Mouse (Mus musculus): Measurements from ENCODE around the gene Nabp2. TPM values are rescaled to one million over a fixed set of nuclear protein-coding genes. Genes with fewer than 3 reads are reported as not detected.

Gene Nabp2
- polyA plus RNA-seq, 1 experiment from 2014 or later, result 33.8 TPM

GRCm38 (mm10) chr10:128367899-128368401 lies 43.3 kb downstream of the Nabp2 start:
- WGBS (ENCODE audit: insufficient replicate concordance), result 20% methylated on average over 19 of the region's 19 CpGs
- no peak for DNase-seq
- H3K4me1 ChIP-seq (ENCODE audit: insufficient read depth), result peaks cover 19% of the 10 kb centered on the region
- H3K9ac ChIP-seq (replicated peaks), result peak overlapping the region; percentile 82
- peak overlapping the region; percentile 97 for H3K4me2 ChIP-seq (ENCODE audit: low read depth, low read length)
- H3K27ac ChIP-seq (ENCODE audit: low read depth), result peak overlapping the region; percentile 98
- H3K36me3 ChIP-seq (replicated peaks; ENCODE audit: insufficient read depth, low read length), result peaks cover 9% of the 10 kb centered on the region
- no peaks in the 10 kb centered on the region for H3K9me3 ChIP-seq (ENCODE audit: low read length)
- TF ChIP-seq EP300 (IDR thresholded peaks at IDR 0.05; ENCODE audit: low read depth), result no peak
- TF ChIP-seq CTCF (IDR thresholded peaks at IDR 0.05; ENCODE audit: low read depth), result no peak
- peak overlapping the region; percentile 81 for H3K4me3 ChIP-seq (ENCODE audit: low read depth, low read length)
- no peaks in the 10 kb centered on the region for H3K27me3 ChIP-seq (ENCODE audit: insufficient read depth, low read length)
- peak; percentile 45; the same call in 1 of the 2 replicates for ATAC-seq

- 51% methylated on average over 3 of the region's 3 CpGs for WGBS (ENCODE audit: insufficient replicate concordance)
- DNase-seq, result no peak
These were observed 48.7 kb downstream of the Nabp2 start for GRCm38 (mm10) chr10:128362568-128362967.

GRCm38 (mm10) chr10:128361836-128362235 lies 49.5 kb downstream of the Nabp2 start:
- TF ChIP-seq EP300 (IDR thresholded peaks at IDR 0.05; ENCODE audit: low read depth) (no peak), CTCF (IDR thresholded peaks at IDR 0.05; ENCODE audit: low read depth) (no peak)
- H3K9me3 ChIP-seq (ENCODE audit: low read length), result no peaks in the 10 kb centered on the region
- 90% methylated on average over 6 of the region's 6 CpGs for WGBS (ENCODE audit: insufficient replicate concordance)
- peaks cover 4% of the 10 kb centered on the region; the same call in 1 of the 2 replicates for H3K4me1 ChIP-seq (ENCODE audit: insufficient read depth)
- no peak overlapping the region for H3K4me3 ChIP-seq (ENCODE audit: low read depth, low read length)
- H3K36me3 ChIP-seq (replicated peaks; ENCODE audit: insufficient read depth, low read length), result peaks cover 65% of the 10 kb centered on the region
- H3K9ac ChIP-seq (replicated peaks), result no peak overlapping the region
- DNase-seq (no peak), ATAC-seq (no peak)
- H3K4me2 ChIP-seq (ENCODE audit: low read depth, low read length), result no peak overlapping the region
- no peaks in the 10 kb centered on the region for H3K27me3 ChIP-seq (ENCODE audit: insufficient read depth, low read length)
- H3K27ac ChIP-seq (ENCODE audit: low read depth), result no peak overlapping the region

More at GRCm38 (mm10) chr10:128362568-128362967, 48.7 kb downstream of the Nabp2 start:
- Histone ChIP-seq H3K27me3 (ENCODE audit: insufficient read depth, low read length) (no peaks in the 10 kb centered on the region), H3K9me3 (ENCODE audit: low read length) (no peaks in the 10 kb centered on the region), H3K4me1 (ENCODE audit: insufficient read depth) (peaks cover 6% of the 10 kb centered on the region), H3K4me2 (ENCODE audit: low read depth, low read length) (no peak overlapping the region), H3K9ac (replicated peaks) (no peak overlapping the region), H3K4me3 (ENCODE audit: low read depth, low read length) (no peak overlapping the region), H3K36me3 (replicated peaks; ENCODE audit: insufficient read depth, low read length) (peaks cover 60% of the 10 kb centered on the region), H3K27ac (ENCODE audit: low read depth) (no peak overlapping the region)
- ATAC-seq, result no peak
- TF ChIP-seq EP300 (IDR thresholded peaks at IDR 0.05; ENCODE audit: low read depth), result no peak
- TF ChIP-seq CTCF (IDR thresholded peaks at IDR 0.05; ENCODE audit: low read depth), result peak; percentile 65

- Histone ChIP-seq H3K36me3 (replicated peaks; ENCODE audit: insufficient read depth, low read length) (peaks cover 79% of the 10 kb centered on the region), H3K4me3 (ENCODE audit: low read depth, low read length) (no peak overlapping the region), H3K4me1 (ENCODE audit: insufficient read depth) (no peaks in the 10 kb centered on the region), H3K4me2 (ENCODE audit: low read depth, low read length) (no peak overlapping the region), H3K9ac (replicated peaks) (no peak overlapping the region), H3K9me3 (ENCODE audit: low read length) (no peaks in the 10 kb centered on the region), H3K27ac (ENCODE audit: low read depth) (no peak overlapping the region), H3K27me3 (ENCODE audit: insufficient read depth, low read length) (no peaks in the 10 kb centered on the region)
- DNase-seq (no peak), ATAC-seq (no peak)
- TF ChIP-seq EP300 (IDR thresholded peaks at IDR 0.05; ENCODE audit: low read depth), result no peak
- no peak for TF ChIP-seq CTCF (IDR thresholded peaks at IDR 0.05; ENCODE audit: low read depth)
- WGBS (ENCODE audit: insufficient replicate concordance), result 74% methylated on average over 6 of the region's 6 CpGs
These were observed 52.1 kb downstream of the Nabp2 start for GRCm38 (mm10) chr10:128359226-128359625.

GRCm38 (mm10) chr10:128358796-128359195 lies 52.5 kb downstream of the Nabp2 start:
- Histone ChIP-seq H3K4me2 (ENCODE audit: low read depth, low read length) (no peak overlapping the region), H3K4me1 (ENCODE audit: insufficient read depth) (no peaks in the 10 kb centered on the region), H3K27ac (ENCODE audit: low read depth) (no peak overlapping the region), H3K9ac (replicated peaks) (no peak overlapping the region), H3K36me3 (replicated peaks; ENCODE audit: insufficient read depth, low read length) (peaks cover 83% of the 10 kb centered on the region), H3K4me3 (ENCODE audit: low read depth, low read length) (no peak overlapping the region), H3K27me3 (ENCODE audit: insufficient read depth, low read length) (no peaks in the 10 kb centered on the region), H3K9me3 (ENCODE audit: low read length) (no peaks in the 10 kb centered on the region)
- TF ChIP-seq EP300 (IDR thresholded peaks at IDR 0.05; ENCODE audit: low read depth) (no peak), CTCF (IDR thresholded peaks at IDR 0.05; ENCODE audit: low read depth) (peak; percentile 82)
- no peak for ATAC-seq
- WGBS (ENCODE audit: insufficient replicate concordance), result 45% methylated on average over 2 of the region's 2 CpGs
- peak; percentile 62 for DNase-seq

Small RNA genes lying within 50 kb of the gene (microRNA-seq; reads per million reads assigned to microRNA genes)
- gene Gm25361 (not detected), gene Gm26308 (not detected), gene Mir6914 (not detected), gene Mir6915 (1.2 reads per million), gene Mir8105 (1.2 reads per million)

Other genes with a start within 250 kb of the Nabp2 start
- 4.5 TPM in 2 replicates for gene Rbms2, start 231.2 kb downstream of the Nabp2 start, polyA plus RNA-seq (2015; fragmentation: Nextera tagmentation; extraction: Ambion mirVana)
- gene Gls2, start 217.0 kb downstream of the Nabp2 start, polyA plus RNA-seq (2015; fragmentation: Nextera tagmentation; extraction: Ambion mirVana), result 48.8 and 67.3 TPM in 2 replicates
- gene Spryd4, start 199.7 kb downstream of the Nabp2 start, polyA plus RNA-seq (2015; fragmentation: Nextera tagmentation; extraction: Ambion mirVana), result 54.0 and 61.1 TPM in 2 replicates
- gene Mip, start 185.7 kb downstream of the Nabp2 start, polyA plus RNA-seq (2015; fragmentation: Nextera tagmentation; extraction: Ambion mirVana), result not detected in 2 replicates
- gene Timeless, start 179.4 kb downstream of the Nabp2 start, polyA plus RNA-seq (2015; fragmentation: Nextera tagmentation; extraction: Ambion mirVana), result 15.1 and 18.5 TPM in 2 replicates
- gene Apon, start 157.4 kb downstream of the Nabp2 start, polyA plus RNA-seq (2015; fragmentation: Nextera tagmentation; extraction: Ambion mirVana), result 41.8 and 42.4 TPM in 2 replicates
- 1,289 and 1,338 TPM in 2 replicates for gene Apof, start 142.8 kb downstream of the Nabp2 start, polyA plus RNA-seq (2015; fragmentation: Nextera tagmentation; extraction: Ambion mirVana)
- 11.3 and 12.1 TPM in 2 replicates for gene Stat2, start 140.9 kb downstream of the Nabp2 start, polyA plus RNA-seq (2015; fragmentation: Nextera tagmentation; extraction: Ambion mirVana)
- gene Il23a, start 112.7 kb downstream of the Nabp2 start, polyA plus RNA-seq (2015; fragmentation: Nextera tagmentation; extraction: Ambion mirVana), result not detected in 2 replicates
- gene Pan2, start 108.2 kb downstream of the Nabp2 start, polyA plus RNA-seq (2015; fragmentation: Nextera tagmentation; extraction: Ambion mirVana), result 9.2 and 10.2 TPM in 2 replicates
- gene Cnpy2, start 89.0 kb downstream of the Nabp2 start, polyA plus RNA-seq (2015; fragmentation: Nextera tagmentation; extraction: Ambion mirVana), result 110 and 121 TPM in 2 replicates
- 45.3 and 51.4 TPM in 2 replicates for gene Cs, start 73.8 kb downstream of the Nabp2 start, polyA plus RNA-seq (2015; fragmentation: Nextera tagmentation; extraction: Ambion mirVana)
- 8.5 and 11.2 TPM in 2 replicates for gene Coq10a, start 42.5 kb downstream of the Nabp2 start, polyA plus RNA-seq (2015; fragmentation: Nextera tagmentation; extraction: Ambion mirVana)
- 2.0 and 2.7 TPM in 2 replicates for gene Ankrd52, start 34.4 kb downstream of the Nabp2 start, polyA plus RNA-seq (2015; fragmentation: Nextera tagmentation; extraction: Ambion mirVana)
- 59.0 and 64.1 TPM in 2 replicates for gene Slc39a5, start 10.3 kb downstream of the Nabp2 start, polyA plus RNA-seq (2015; fragmentation: Nextera tagmentation; extraction: Ambion mirVana)
- gene Rnf41, start 165 bp upstream of the Nabp2 start, polyA plus RNA-seq (2015; fragmentation: Nextera tagmentation; extraction: Ambion mirVana), result 7.2 and 7.3 TPM in 2 replicates
- gene Smarcc2, start 47.8 kb upstream of the Nabp2 start, polyA plus RNA-seq (2015; fragmentation: Nextera tagmentation; extraction: Ambion mirVana), result 13.4 and 14.7 TPM in 2 replicates
- 437 and 442 TPM in 2 replicates for gene Myl6, start 82.7 kb upstream of the Nabp2 start, polyA plus RNA-seq (2015; fragmentation: Nextera tagmentation; extraction: Ambion mirVana)
- gene Myl6b, start 87.2 kb upstream of the Nabp2 start, polyA plus RNA-seq (2015; fragmentation: Nextera tagmentation; extraction: Ambion mirVana), result 1.5 and 1.7 TPM in 2 replicates
- 6.6 and 7.6 TPM in 2 replicates for gene Esyt1, start 114.4 kb upstream of the Nabp2 start, polyA plus RNA-seq (2015; fragmentation: Nextera tagmentation; extraction: Ambion mirVana)
- 5.0 and 5.4 TPM in 2 replicates for gene Zc3h10, start 136.3 kb upstream of the Nabp2 start, polyA plus RNA-seq (2015; fragmentation: Nextera tagmentation; extraction: Ambion mirVana)
- gene Rpl41, start 137.8 kb upstream of the Nabp2 start, polyA plus RNA-seq (2015; fragmentation: Nextera tagmentation; extraction: Ambion mirVana), result 2,058 and 2,065 TPM in 2 replicates
- 81.9 and 85.1 TPM in 2 replicates for gene Pa2g4, start 154.5 kb upstream of the Nabp2 start, polyA plus RNA-seq (2015; fragmentation: Nextera tagmentation; extraction: Ambion mirVana)
- gene Erbb3, start 178.2 kb upstream of the Nabp2 start, polyA plus RNA-seq (2015; fragmentation: Nextera tagmentation; extraction: Ambion mirVana), result 7.3 and 7.8 TPM in 2 replicates
- gene Rps26, start 215.3 kb upstream of the Nabp2 start, polyA plus RNA-seq (2015; fragmentation: Nextera tagmentation; extraction: Ambion mirVana), result 469 and 517 TPM in 2 replicates
- gene Ikzf4, start 234.5 kb upstream of the Nabp2 start, polyA plus RNA-seq (2015; fragmentation: Nextera tagmentation; extraction: Ambion mirVana), result 0.18 and 0.40 TPM in 2 replicates

Measured in liver, postnatal 0 days (tissue).